Mouse (Mus musculus): ENCODE measurements around the gene Trim14. TPM values are rescaled to one million over a fixed set of nuclear protein-coding genes. Genes with fewer than 3 reads are reported as not detected.

Trim14 gene
- polyA plus RNA-seq, 1 experiment from 2014 or later = 14.1 TPM

GRCm38 (mm10) chr4:46503881-46504280 is 32.1 kb downstream of the Trim14 start:
- H3K9ac ChIP-seq (replicated peaks) = no peak overlapping the region
- no peaks in the 10 kb centered on the region for H3K9me3 ChIP-seq (ENCODE audit: low read length)
- DNase-seq = no peak

GRCm38 (mm10) chr4:46502606-46503502 is 33.1 kb downstream of the Trim14 start:
- no peak for TF ChIP-seq CTCF (IDR thresholded peaks at IDR 0.05; ENCODE audit: low read depth)
- no peak for TF ChIP-seq EP300 (IDR thresholded peaks at IDR 0.05; ENCODE audit: low read depth)
- DNase-seq (no peak), ATAC-seq (no peak)
- H3K4me1 ChIP-seq (ENCODE audit: insufficient read depth) = peaks cover 17% of the 10 kb centered on the region
- WGBS (ENCODE audit: insufficient replicate concordance) = 79% methylated on average over 16 of the region's 16 CpGs
- no peaks in the 10 kb centered on the region for H3K27me3 ChIP-seq (ENCODE audit: insufficient read depth, low read length)
- no peak overlapping the region for H3K4me2 ChIP-seq (ENCODE audit: low read depth, low read length)
- H3K9ac ChIP-seq (replicated peaks) = no peak overlapping the region
- H3K4me3 ChIP-seq (ENCODE audit: low read depth, low read length) = no peak overlapping the region
- H3K36me3 ChIP-seq (replicated peaks; ENCODE audit: insufficient read depth, low read length) = peaks cover 41% of the 10 kb centered on the region
- H3K27ac ChIP-seq (ENCODE audit: low read depth) = no peak overlapping the region
- H3K9me3 ChIP-seq (ENCODE audit: low read length) = no peaks in the 10 kb centered on the region

More at GRCm38 (mm10) chr4:46503881-46504280, 32.1 kb downstream of the Trim14 start:
- Histone ChIP-seq H3K4me1 (ENCODE audit: insufficient read depth) (peaks cover 19% of the 10 kb centered on the region), H3K36me3 (replicated peaks; ENCODE audit: insufficient read depth, low read length) (peaks cover 41% of the 10 kb centered on the region), H3K27me3 (ENCODE audit: insufficient read depth, low read length) (no peaks in the 10 kb centered on the region), H3K4me3 (ENCODE audit: low read depth, low read length) (no peak overlapping the region), H3K27ac (ENCODE audit: low read depth) (no peak overlapping the region), H3K4me2 (ENCODE audit: low read depth, low read length) (no peak overlapping the region)
- 46% methylated on average over 3 of the region's 3 CpGs for WGBS (ENCODE audit: insufficient replicate concordance)
- TF ChIP-seq CTCF (IDR thresholded peaks at IDR 0.05; ENCODE audit: low read depth) = no peak
- TF ChIP-seq EP300 (IDR thresholded peaks at IDR 0.05; ENCODE audit: low read depth) = no peak
- ATAC-seq = peak; percentile 4; the same call in 1 of the 2 replicates

- Histone ChIP-seq H3K4me1 (ENCODE audit: insufficient read depth) (peaks cover 1% of the 10 kb centered on the region), H3K4me2 (ENCODE audit: low read depth, low read length) (no peak overlapping the region), H3K27ac (ENCODE audit: low read depth) (peak overlapping the region; percentile 61), H3K9ac (replicated peaks) (no peak overlapping the region), H3K9me3 (ENCODE audit: low read length) (no peaks in the 10 kb centered on the region), H3K27me3 (ENCODE audit: insufficient read depth, low read length) (no peaks in the 10 kb centered on the region), H3K36me3 (replicated peaks; ENCODE audit: insufficient read depth, low read length) (peaks cover 52% of the 10 kb centered on the region), H3K4me3 (ENCODE audit: low read depth, low read length) (no peak overlapping the region)
- 15% methylated on average over 4 of the region's 4 CpGs for WGBS (ENCODE audit: insufficient replicate concordance)
- DNase-seq = peak; percentile 62
- no peak for TF ChIP-seq EP300 (IDR thresholded peaks at IDR 0.05; ENCODE audit: low read depth)
- peak; percentile 90 for TF ChIP-seq CTCF (IDR thresholded peaks at IDR 0.05; ENCODE audit: low read depth)
- no peak for ATAC-seq
Observed at GRCm38 (mm10) chr4:46498976-46499375, 37.0 kb downstream of the Trim14 start.

GRCm38 (mm10) chr4:46498511-46498910 is 37.4 kb downstream of the Trim14 start:
- Histone ChIP-seq H3K27me3 (ENCODE audit: insufficient read depth, low read length) (no peaks in the 10 kb centered on the region), H3K36me3 (replicated peaks; ENCODE audit: insufficient read depth, low read length) (peaks cover 55% of the 10 kb centered on the region), H3K4me1 (ENCODE audit: insufficient read depth) (no peaks in the 10 kb centered on the region; the same call in 1 of the 2 replicates), H3K9me3 (ENCODE audit: low read length) (no peaks in the 10 kb centered on the region), H3K4me2 (ENCODE audit: low read depth, low read length) (no peak overlapping the region), H3K4me3 (ENCODE audit: low read depth, low read length) (no peak overlapping the region), H3K9ac (replicated peaks) (no peak overlapping the region), H3K27ac (ENCODE audit: low read depth) (peak overlapping the region; percentile 61)
- WGBS (ENCODE audit: insufficient replicate concordance) = 65% methylated on average over 3 of the region's 3 CpGs
- ATAC-seq (peak; percentile 85), DNase-seq (peak; percentile 45)
- TF ChIP-seq EP300 (IDR thresholded peaks at IDR 0.05; ENCODE audit: low read depth) (peak; percentile 25; the same call in 1 of the 2 replicates), CTCF (IDR thresholded peaks at IDR 0.05; ENCODE audit: low read depth) (no peak)

- 50% methylated on average over 4 of the region's 4 CpGs for WGBS (ENCODE audit: insufficient replicate concordance)
- H3K27ac ChIP-seq (ENCODE audit: low read depth) = no peak overlapping the region
- H3K36me3 ChIP-seq (replicated peaks; ENCODE audit: insufficient read depth, low read length) = peaks cover 58% of the 10 kb centered on the region
- no peak overlapping the region for H3K4me3 ChIP-seq (ENCODE audit: low read depth, low read length)
- peak; percentile 99 for TF ChIP-seq CTCF (IDR thresholded peaks at IDR 0.05; ENCODE audit: low read depth)
- no peak for TF ChIP-seq EP300 (IDR thresholded peaks at IDR 0.05; ENCODE audit: low read depth)
- no peaks in the 10 kb centered on the region for H3K4me1 ChIP-seq (ENCODE audit: insufficient read depth)
- H3K4me2 ChIP-seq (ENCODE audit: low read depth, low read length) = no peak overlapping the region
- no peaks in the 10 kb centered on the region for H3K9me3 ChIP-seq (ENCODE audit: low read length)
- no peak overlapping the region for H3K9ac ChIP-seq (replicated peaks)
- H3K27me3 ChIP-seq (ENCODE audit: insufficient read depth, low read length) = no peaks in the 10 kb centered on the region
- peak; percentile 86 for DNase-seq
- ATAC-seq = 0 out of 2 replicates have a peak, but pooled peaks have one; percentile 20
Observed at GRCm38 (mm10) chr4:46497286-46497892, 38.6 kb downstream of the Trim14 start.

- no peak for TF ChIP-seq EP300 (IDR thresholded peaks at IDR 0.05; ENCODE audit: low read depth)
- no peak for TF ChIP-seq CTCF (IDR thresholded peaks at IDR 0.05; ENCODE audit: low read depth)
- H3K9ac ChIP-seq (replicated peaks) = no peak overlapping the region
- no peak overlapping the region for H3K4me2 ChIP-seq (ENCODE audit: low read depth, low read length)
- 85% methylated on average over 12 of the region's 12 CpGs for WGBS (ENCODE audit: insufficient replicate concordance)
- peaks cover 44% of the 10 kb centered on the region for H3K36me3 ChIP-seq (replicated peaks; ENCODE audit: insufficient read depth, low read length)
- no peaks in the 10 kb centered on the region for H3K9me3 ChIP-seq (ENCODE audit: low read length)
- ATAC-seq = no peak
- peaks cover 2% of the 10 kb centered on the region; the same call in 1 of the 2 replicates for H3K4me1 ChIP-seq (ENCODE audit: insufficient read depth)
- H3K4me3 ChIP-seq (ENCODE audit: low read depth, low read length) = no peak overlapping the region
- H3K27me3 ChIP-seq (ENCODE audit: insufficient read depth, low read length) = no peaks in the 10 kb centered on the region
- H3K27ac ChIP-seq (ENCODE audit: low read depth) = no peak overlapping the region
- DNase-seq = no peak
Observed at GRCm38 (mm10) chr4:46495543-46495942, 40.4 kb downstream of the Trim14 start.
